Mouse (Mus musculus) heart, embryonic 16.5 days (tissue): ENCODE results near the gene D11Wsu47e. TPM values are rescaled to one million over a fixed set of nuclear protein-coding genes. Genes with fewer than 3 reads are reported as not detected.

ENCODE experiments used
- ATAC-seq: fragments of 200-750 bp; cut with Nextera tagmentation; replicated peaks from 2 replicates; pipeline ENCODE4 v1.8.0; 2017; ENCODE audit warnings: moderate number of reproducible peaks; ENCODE audit not compliant: insufficient read depth, low FRiP score; ENCODE audit errors: extremely low read depth
- H3K27ac ChIP-seq: fragments of 300-500 bp; sonication (generic); 2 replicates; pipeline ENCODE4 v1.5.1; 2014; ENCODE audit warnings: mild to moderate bottlenecking, low read length, control low read depth, moderate library complexity
- H3K27me3 ChIP-seq: fragments of 300-500 bp; sonication (generic); 2 replicates; pipeline ENCODE4 v1.6.1; 2014; ENCODE audit warnings: low read length, mixed read lengths; ENCODE audit not compliant: control insufficient read depth, insufficient read depth
- H3K36me3 ChIP-seq: fragments of 300-500 bp; sonication (generic); 2 replicates; pipeline ENCODE4 v1.6.1; 2014; ENCODE audit not compliant: control insufficient read depth, insufficient read depth
- H3K4me1 ChIP-seq: fragments of 300-500 bp; sonication (generic); 2 replicates; pipeline ENCODE4 v1.6.1; 2014; ENCODE audit warnings: low read length, mixed read lengths; ENCODE audit not compliant: control insufficient read depth, insufficient read depth
- H3K4me2 ChIP-seq: fragments of 300-500 bp; sonication (generic); 2 replicates; pipeline ENCODE4 v1.6.1; 2014; ENCODE audit warnings: low read depth, mild to moderate bottlenecking, control low read depth, low read length
- H3K4me3 ChIP-seq: fragments of 300-500 bp; sonication (generic); 2 replicates; pipeline ENCODE4 v1.5.1; 2014; ENCODE audit warnings: mild to moderate bottlenecking, control low read depth, low read length
- H3K9ac ChIP-seq: fragments of 300-500 bp; sonication (generic); 2 replicates; pipeline ENCODE4 v1.6.1; 2014; ENCODE audit warnings: low read length, control low read depth
- H3K9me3 ChIP-seq: fragments of 300-500 bp; sonication (generic); replicated peaks from 2 replicates; pipeline ENCODE4 v1.6.1; 2016; ENCODE audit warnings: low read length; ENCODE audit not compliant: control insufficient read depth
- WGBS: fragments of 180-500 bp; shearing (Covaris S2); extraction: QIAGEN DNeasy Blood & Tissue Kit; methylation state at CpG from one replicate; pipeline ENCODE4 v1.1.7; 2014; 5-methylcytosine and 5-hydroxymethylcytosine counted together
- polyA plus RNA-seq: library from polyadenylated mRNA; unstranded; fragments of >200 nt; fragmentation: Nextera tagmentation; extraction: Ambion mirVana; gene quantifications from 2 replicates; pipeline ENCODE4 v1.2.1, GENCODE M21; 2015

D11Wsu47e gene
- polyA plus RNA-seq, 1 experiment from 2014 or later = 14.8 TPM

DNA sequence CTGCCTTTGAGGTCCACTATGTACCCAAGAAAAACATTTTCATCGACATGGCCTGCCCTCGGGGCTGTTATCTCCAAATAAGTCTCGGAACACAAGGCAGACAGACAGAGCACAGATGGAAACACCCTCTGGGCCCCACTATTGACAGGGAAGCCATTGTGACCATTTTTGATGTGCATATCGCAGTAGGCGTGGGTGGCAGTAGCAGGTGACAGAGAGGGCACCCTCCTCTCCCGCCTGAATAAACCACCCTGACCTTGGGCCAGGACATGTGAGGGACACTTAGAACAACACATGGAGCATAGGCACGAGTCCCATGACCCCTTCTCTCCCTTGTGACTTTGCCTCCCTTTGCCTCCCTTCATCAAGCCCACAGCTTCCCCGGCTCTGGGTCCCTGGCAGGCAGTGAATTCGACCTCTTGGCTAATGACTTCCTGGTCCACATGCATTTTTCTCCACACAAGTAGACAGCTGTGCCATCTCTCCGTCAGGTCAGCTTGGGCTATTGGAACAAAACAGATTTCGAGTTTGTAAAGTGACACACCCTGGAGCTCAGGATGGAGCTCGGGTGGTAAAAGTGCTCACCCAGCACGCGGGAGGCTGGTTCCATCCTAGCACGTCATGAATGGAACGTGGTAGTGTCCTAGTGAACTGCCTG, 33.7 kb downstream of the D11Wsu47e start:
- Histone ChIP-seq H3K36me3 (no peaks in the 10 kb centered on the region), H3K27ac (no peak overlapping the region), H3K4me3 (no peak overlapping the region), H3K9me3 (no peaks in the 10 kb centered on the region), H3K4me1 (peaks cover 5% of the 10 kb centered on the region), H3K27me3 (no peaks in the 10 kb centered on the region), H3K4me2 (no peak overlapping the region), H3K9ac (no peak overlapping the region)
- no peak for ATAC-seq
- WGBS = 62% methylated on average over 16 of the region's 16 CpGs

DNA sequence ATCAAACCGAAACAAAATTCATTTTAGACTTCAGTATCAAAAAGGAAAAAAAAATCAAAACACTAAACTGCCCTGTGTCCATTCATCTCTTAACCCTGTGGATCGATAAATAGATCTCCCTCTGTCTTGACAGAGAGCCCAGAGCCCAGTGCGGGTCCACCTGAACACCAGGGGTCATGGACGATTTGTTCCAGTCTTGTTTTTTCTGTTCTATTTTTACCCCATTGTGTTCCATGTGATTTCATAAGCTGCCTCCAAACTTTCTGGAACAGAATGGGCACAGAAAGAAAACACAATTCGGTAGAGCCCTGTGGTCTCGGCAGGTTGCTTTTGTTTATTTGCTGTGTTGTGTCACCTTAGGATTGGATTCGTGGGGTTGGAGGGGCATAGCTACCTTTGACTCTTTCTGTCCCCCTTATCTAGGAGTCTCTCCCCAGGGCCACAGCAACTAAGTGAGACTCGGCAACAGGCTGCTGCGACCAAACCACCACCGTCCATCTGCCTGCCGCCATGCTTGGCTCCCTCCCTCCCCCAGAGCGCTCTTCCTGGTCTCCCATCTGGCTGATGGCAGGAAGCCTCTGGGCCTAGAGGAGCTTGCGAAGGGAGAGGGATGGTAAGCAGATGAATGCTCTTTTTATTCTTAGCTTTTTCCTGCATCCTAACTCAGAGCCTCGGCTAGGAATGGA, 38.3 kb downstream of the D11Wsu47e start:
- 46% methylated on average over 14 of the region's 14 CpGs for WGBS
- no peak for ATAC-seq
- Histone ChIP-seq H3K4me2 (0 out of 2 replicates have a peak overlapping the region, but pooled peaks have one; percentile 5), H3K36me3 (peaks cover 8% of the 10 kb centered on the region; the same call in 1 of the 2 replicates), H3K27me3 (no peaks in the 10 kb centered on the region), H3K9ac (no peak overlapping the region), H3K27ac (no peak overlapping the region), H3K4me3 (no peak overlapping the region), H3K9me3 (no peaks in the 10 kb centered on the region), H3K4me1 (peaks cover 11% of the 10 kb centered on the region)

DNA sequence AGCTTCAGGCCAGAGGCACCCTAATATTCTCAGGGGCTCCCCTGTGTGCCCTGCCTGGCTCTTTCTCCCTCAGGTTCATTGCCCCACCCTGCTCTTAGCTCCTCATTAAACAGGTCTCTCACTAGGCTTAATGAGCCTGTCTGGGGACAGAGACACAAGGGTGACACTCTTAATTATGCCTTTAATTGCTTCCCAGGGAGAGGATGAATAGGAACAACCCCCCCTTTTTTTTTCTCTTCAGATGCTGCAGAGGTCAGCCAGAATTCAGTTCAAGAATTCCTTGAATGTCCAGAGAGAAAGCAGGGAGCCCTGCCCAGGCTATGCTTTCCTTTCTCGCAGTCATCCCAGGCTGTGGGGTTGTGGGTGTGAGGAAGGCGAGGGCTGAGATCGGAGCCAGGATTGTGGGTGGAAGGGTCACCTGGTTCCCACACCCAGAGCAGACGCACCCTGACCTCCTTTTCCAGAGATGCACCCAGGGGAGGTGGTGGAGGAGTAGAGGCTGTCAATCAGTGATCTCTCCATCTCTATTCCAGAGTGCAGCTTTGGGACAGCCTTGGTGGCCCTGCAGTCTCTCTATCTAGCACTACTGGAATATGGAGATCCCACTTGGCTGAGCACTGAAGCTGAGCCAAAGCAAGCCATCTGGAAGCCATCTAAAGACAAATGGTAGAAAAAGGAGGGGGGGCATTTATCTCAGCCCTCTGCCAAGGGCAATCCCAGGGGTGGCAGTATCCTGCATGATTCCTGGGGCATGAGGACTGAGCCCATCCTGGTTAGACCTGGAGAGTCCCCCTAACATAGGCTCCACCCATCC, 41.2 kb downstream of the D11Wsu47e start:
- no peak overlapping the region for H3K4me3 ChIP-seq
- H3K9me3 ChIP-seq = no peaks in the 10 kb centered on the region
- H3K27me3 ChIP-seq = no peaks in the 10 kb centered on the region
- ATAC-seq = no peak; the same call in 1 of the 2 replicates
- no peak overlapping the region for H3K4me2 ChIP-seq
- peaks cover 11% of the 10 kb centered on the region for H3K4me1 ChIP-seq
- WGBS = 82% methylated on average over 4 of the region's 4 CpGs
- peaks cover 11% of the 10 kb centered on the region for H3K36me3 ChIP-seq
- peak overlapping the region; percentile 14; the same call in 1 of the 2 replicates for H3K27ac ChIP-seq
- H3K9ac ChIP-seq = no peak overlapping the region

DNA sequence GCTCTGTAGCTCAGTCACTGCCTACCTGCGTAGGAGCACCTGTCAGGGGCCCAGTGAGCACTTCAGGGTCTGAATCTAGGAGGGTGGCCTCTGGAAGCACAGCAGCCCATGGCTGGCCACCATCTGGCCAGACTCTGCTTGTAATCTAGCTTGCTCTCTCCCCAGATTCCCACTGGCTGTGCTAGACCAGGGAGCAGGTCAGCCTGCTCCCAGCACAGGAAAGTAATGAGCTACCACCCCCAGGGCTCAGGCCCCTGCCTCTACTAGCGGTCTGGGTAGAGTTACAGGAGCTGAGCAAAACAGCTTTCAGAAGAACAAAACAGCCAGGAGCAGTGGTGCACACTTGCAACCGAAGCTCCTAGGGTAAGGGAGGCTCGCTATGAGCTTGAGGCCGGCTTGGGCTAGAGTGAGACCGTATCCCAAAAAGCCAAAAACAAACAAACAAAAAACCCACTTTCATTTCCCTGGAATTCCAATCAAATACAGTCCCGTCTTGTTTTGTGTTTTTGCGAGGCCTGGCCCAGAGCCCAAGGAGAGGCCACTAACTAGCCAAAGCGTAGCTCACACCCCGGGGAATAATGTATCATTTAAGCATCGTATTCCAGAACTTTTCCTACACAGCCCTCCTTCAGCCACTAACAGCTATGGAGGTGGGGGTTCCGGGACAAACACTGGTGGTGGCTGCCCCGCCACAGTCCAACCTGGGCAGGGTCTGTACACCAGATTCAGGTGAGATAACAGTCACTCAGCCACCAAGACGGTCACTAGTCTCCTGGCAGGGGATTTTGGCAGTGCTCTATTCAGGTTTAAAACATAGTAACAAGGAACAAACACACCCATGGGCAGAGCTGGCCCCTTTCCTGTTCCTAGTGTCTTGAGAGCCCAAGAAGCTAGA, 43.0 kb downstream of the D11Wsu47e start:
- H3K4me2 ChIP-seq = no peak overlapping the region
- H3K9me3 ChIP-seq = no peaks in the 10 kb centered on the region
- H3K9ac ChIP-seq = no peak overlapping the region
- H3K27me3 ChIP-seq = no peaks in the 10 kb centered on the region
- H3K4me1 ChIP-seq = peaks cover 11% of the 10 kb centered on the region
- peaks cover 11% of the 10 kb centered on the region for H3K36me3 ChIP-seq
- no peak overlapping the region for H3K4me3 ChIP-seq
- H3K27ac ChIP-seq = peak overlapping the region; percentile 44; the same call in 1 of the 2 replicates
- ATAC-seq = no peak
- 81% methylated on average over 14 of the region's 14 CpGs for WGBS

DNA sequence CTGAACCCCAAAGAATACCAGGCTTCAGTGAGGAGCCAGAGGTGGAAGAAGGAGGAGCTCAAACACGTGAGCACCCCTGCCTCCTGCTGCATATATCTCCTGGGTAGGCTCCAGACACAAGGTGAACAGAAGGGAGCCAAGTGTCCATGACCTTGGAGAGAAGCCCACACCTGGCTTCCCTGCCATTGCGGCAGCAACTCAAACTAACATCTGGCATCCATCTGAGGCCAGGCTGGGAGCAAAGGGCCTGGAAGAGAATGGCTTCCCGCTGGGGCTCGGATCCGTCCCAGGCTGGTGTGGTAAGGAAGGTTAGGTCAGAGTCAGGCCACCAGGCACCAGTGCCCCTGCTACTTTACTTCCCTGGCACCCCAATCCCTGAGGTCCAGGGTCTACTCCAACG, 43.8 kb downstream of the D11Wsu47e start:
- Histone ChIP-seq H3K9ac (no peak overlapping the region), H3K27ac (no peak overlapping the region), H3K36me3 (peaks cover 11% of the 10 kb centered on the region), H3K4me2 (no peak overlapping the region), H3K9me3 (no peaks in the 10 kb centered on the region), H3K27me3 (no peaks in the 10 kb centered on the region), H3K4me1 (peaks cover 5% of the 10 kb centered on the region; the same call in 1 of the 2 replicates), H3K4me3 (no peak overlapping the region)
- WGBS = 76% methylated on average over 6 of the region's 6 CpGs
- ATAC-seq = no peak

DNA sequence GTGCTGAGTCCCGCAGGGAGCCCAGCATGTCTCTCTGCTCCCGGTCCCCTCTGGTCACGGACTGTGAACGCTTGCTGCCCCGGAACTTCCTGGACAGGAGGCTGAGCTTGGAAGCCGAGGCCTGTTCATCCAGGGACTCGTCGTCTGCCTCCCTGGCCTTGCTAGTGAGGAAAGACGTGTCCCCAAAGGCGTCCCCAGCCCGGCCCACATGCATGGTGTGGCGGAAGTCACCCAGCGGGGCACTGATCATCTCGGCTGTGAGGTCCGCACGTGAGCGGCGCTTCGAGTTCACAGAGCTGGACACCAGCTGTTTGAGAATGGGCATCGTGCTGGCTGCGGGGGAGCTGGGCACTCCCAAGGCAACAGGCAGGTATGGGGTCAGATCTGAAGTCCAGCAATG, 45.0 kb downstream of the D11Wsu47e start:
- H3K9ac ChIP-seq = no peak overlapping the region
- WGBS = 82% methylated on average over 21 of the region's 21 CpGs

DNA sequence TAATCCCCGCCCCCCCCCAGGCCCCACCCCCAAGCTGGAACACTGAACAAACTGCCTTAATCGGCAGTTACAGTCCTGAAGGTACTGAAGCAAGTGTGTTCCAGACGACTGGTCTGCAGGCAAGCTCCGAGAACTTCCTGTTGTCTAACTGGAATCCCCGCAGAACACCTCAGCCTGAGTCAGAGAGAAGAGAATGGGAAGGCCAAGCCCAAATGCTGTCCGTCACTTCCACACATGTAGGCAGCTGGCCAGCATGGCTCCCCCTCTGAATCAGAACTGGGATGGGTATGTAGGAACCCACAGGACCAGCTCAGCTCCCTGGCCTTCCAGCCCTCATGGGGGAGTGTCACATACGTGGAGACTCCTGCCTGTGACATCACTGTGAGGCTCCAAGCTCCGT, 45.7 kb downstream of the D11Wsu47e start:
- H3K36me3 ChIP-seq = peaks cover 11% of the 10 kb centered on the region
- H3K4me1 ChIP-seq = peaks cover 23% of the 10 kb centered on the region
- H3K4me3 ChIP-seq = no peak overlapping the region
- H3K27me3 ChIP-seq = no peaks in the 10 kb centered on the region
- 55% methylated on average over 8 of the region's 8 CpGs for WGBS
- H3K27ac ChIP-seq = no peak overlapping the region
- H3K9me3 ChIP-seq = no peaks in the 10 kb centered on the region
- no peak overlapping the region for H3K9ac ChIP-seq
- no peak for ATAC-seq
- H3K4me2 ChIP-seq = no peak overlapping the region

More for the DNA sequence above, 45.0 kb downstream of the D11Wsu47e start:
- no peaks in the 10 kb centered on the region for H3K9me3 ChIP-seq
- peaks cover 17% of the 10 kb centered on the region for H3K4me1 ChIP-seq
- ATAC-seq = no peak
- H3K27ac ChIP-seq = no peak overlapping the region
- H3K27me3 ChIP-seq = no peaks in the 10 kb centered on the region
- H3K36me3 ChIP-seq = peaks cover 11% of the 10 kb centered on the region
- H3K4me2 ChIP-seq = no peak overlapping the region
- no peak overlapping the region for H3K4me3 ChIP-seq

DNA sequence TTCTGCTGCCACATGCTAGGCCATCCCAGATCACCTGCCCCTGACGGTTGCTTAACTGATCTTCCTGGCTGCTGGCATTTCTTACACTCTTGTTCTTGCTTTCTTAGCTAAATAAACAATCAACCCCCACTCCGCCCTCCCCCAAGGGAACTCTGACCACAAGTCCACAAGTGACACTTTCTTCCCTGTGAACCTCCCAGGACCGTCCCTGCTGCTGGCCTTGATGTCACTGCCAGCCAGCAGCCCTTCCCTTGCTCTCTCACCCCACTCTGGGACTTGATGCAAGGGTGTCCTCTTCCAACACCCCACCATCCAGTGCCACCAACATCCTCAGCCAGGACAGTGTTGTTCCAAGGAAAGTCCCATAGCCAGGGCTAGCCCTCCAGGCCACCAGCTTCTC, 46.7 kb downstream of the D11Wsu47e start:
- Histone ChIP-seq H3K9ac (no peak overlapping the region), H3K4me1 (peaks cover 17% of the 10 kb centered on the region), H3K4me2 (no peak overlapping the region), H3K27me3 (no peaks in the 10 kb centered on the region), H3K9me3 (no peaks in the 10 kb centered on the region), H3K4me3 (no peak overlapping the region), H3K36me3 (peaks cover 11% of the 10 kb centered on the region), H3K27ac (no peak overlapping the region)
- 65% methylated on average over 3 of the region's 3 CpGs for WGBS
- no peak for ATAC-seq
